Mouse (Mus musculus): Measurements from ENCODE around the gene Stoml1.

Gene Stoml1

GRCm38 (mm10) chr9:58303115-58303514 lies 50.2 kb downstream of the Stoml1 start:
- no peak for DNase-seq (ENCODE audit: low spot score in 2 of 2)

- DNase-seq (ENCODE audit: low spot score in 2 of 2): no peak
Observed at GRCm38 (mm10) chr9:58303599-58304271, 50.8 kb downstream of the Stoml1 start.

- DNase-seq (ENCODE audit: low spot score in 2 of 2): no peak
Observed at GRCm38 (mm10) chr9:58305686-58306085, 52.7 kb downstream of the Stoml1 start.

- DNase-seq (ENCODE audit: low spot score in 2 of 2): peak in 1 of 2 experiments; percentile 51
Observed at GRCm38 (mm10) chr9:58308395-58308794, 55.4 kb downstream of the Stoml1 start.

GRCm38 (mm10) chr9:58310043-58310660 lies 57.2 kb downstream of the Stoml1 start:
- no peak for DNase-seq (ENCODE audit: low spot score in 2 of 2)

GRCm38 (mm10) chr9:58311191-58311910 lies 58.4 kb downstream of the Stoml1 start:
- DNase-seq (ENCODE audit: low spot score in 2 of 2): no peak
